Mouse (Mus musculus): ENCODE data around the gene Rps10.

DNA sequence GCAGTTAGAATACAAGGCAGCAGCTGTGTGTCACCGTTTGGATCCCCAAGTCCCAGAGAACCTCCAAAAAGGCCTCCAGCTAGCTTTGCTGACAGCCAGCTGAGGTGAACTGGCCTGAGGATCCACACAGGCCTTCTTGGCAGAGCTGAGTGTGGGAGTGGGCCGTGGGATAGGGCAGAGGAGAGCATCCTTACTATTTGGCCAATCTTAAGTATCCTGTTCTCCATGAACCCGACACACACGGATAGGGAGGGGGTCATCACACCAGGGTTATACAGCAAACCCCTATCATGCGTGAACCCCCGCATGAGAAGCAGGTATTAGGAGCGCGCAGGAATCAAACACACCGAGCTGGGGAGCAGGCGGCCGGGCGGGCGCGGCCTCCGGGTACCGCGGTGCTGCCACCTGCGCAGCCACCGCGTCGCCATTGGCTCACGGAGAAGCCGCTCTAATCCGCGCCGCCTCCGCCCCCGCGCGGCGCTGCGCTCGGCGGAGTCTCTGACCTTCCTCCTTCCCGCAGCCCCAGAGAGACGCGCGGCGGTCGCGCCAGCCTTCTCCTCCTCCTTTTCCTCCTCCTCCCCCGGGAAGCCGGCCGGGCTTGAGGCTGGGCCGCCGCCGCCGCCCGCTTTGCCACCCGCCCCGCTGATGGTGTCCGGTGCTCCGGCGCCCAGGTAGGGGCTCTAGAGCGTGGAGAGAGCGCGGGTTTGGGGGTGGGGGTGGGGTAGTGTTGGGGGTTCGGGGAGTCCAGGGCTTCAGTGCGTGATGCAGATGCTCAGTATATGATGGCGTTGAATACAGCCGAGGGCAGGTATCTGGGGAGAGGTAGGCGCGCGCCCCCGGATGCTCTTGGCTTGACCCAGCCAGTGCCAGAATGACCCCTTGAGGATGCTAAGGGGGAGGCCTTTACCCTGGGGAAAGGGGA lies 18.9 kb upstream of the Rps10 start, which contains the start of gene Pacsin1:
- TF ChIP-seq CTCF (IDR thresholded peaks at IDR 0.05; ENCODE audit: extremely low read depth, insufficient read length, insufficient replicate concordance, low read depth, low read length) (no peak), POLR2A (IDR thresholded peaks at IDR 0.05; ENCODE audit: low read depth, low read length) (no peak)

Measured in small intestine, adult 2 months (tissue).